Mouse (Mus musculus) thymus, postnatal 4 days (tissue): ENCODE data around the gene Grtp1.

Experiments used
- DNase-seq: peaks from one replicate; pipeline ENCODE4 v3.0.0; 2021

The Grtp1 gene

DNA sequence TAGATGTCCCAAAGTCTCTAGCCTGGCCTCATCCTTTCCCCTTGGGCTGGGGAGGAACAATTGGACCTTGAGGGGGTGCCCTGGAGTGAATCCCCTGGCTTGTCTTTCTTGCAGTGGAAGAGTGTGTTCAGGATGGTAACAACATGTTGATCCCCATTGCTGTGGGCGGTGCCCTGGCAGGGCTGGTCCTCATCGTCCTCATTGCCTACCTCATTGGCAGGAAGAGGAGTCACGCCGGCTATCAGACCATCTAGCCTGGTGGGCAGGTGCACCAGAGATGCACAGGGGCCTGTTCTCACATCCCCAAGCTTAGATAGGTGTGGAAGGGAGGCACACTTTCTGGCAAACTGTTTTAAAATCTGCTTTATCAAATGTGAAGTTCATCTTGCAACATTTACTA, 26.1 kb downstream of the Grtp1 start:
- DNase-seq, result no peak

DNA sequence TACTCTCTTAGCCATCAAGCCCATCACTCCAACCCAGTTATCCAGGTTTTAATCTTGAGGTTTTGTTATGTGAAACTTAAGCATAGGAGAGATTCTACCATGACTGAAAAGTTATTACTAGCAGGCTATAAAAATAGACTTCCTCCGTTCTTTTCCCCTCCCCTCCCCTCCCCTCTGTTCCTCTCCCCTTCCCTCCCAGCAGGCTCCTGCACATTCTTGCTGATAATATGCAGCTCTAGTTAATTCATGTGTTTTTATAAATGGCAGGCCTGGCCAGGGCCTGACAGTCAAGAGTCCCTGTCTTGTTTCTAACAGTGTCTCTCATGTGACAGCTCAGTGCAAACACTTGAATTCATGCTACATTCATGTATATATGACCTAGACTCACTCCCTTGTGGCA, 29.9 kb downstream of the Grtp1 start:
- DNase-seq, result no peak

DNA sequence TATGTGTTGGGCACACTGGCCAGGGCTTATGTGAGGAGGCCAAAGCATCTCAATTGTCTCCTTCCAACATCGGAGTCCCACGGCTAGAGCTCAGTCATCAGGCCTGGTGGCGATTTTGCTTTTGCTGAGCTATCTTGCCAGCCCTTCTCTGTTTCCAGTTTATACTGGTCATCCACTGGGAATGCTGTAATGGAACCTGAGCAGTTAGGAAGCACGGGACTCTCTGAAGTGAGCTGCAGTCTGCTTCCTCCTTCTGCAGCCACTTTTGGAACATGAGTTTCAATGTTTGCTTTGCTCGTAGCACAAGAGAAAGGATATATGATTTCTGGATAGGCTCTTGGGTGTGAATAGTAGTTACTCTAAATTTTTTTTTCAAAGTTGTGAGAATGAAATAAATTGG, 36.1 kb downstream of the Grtp1 start:
- no peak for DNase-seq

DNA sequence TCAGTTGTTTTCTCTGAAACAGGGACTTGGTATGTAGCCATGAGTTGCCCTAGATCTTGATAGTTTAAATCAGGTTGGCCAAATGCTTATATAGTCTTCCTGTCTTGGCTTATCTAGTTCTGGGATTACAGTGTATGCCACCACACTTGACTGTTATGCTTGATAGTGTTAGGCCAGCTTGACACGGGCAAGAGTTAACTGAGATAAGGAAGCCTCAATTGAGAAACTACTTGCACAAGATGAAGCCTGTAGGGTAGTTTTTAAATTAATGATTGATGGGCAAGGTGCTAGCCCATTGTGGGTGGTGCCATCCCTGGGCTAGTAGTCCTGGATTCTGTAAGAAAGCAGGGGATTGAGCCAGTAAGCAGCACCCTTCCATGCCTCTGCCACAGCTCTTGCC, 36.9 kb downstream of the Grtp1 start:
- no peak for DNase-seq

DNA sequence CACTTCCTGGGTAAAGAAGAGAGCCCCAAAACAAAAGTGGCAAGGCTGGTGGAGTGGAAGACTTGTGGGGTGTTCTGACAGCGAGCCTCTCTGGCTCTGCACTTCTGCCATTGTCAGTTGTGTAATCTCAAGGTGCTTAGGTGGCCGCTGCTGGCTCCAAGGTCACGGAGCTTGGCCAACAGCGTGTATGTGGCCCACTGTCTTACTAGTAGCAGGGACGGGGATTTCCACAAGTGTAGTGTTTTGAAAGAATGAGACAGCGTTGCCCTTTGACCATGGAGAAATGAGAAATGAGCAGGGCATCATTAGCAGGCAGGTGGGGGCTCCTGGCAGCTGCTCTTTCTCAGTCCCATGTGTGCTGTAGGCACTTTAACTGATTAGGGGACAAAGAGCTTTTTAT, 38.3 kb downstream of the Grtp1 start:
- no peak for DNase-seq

DNA sequence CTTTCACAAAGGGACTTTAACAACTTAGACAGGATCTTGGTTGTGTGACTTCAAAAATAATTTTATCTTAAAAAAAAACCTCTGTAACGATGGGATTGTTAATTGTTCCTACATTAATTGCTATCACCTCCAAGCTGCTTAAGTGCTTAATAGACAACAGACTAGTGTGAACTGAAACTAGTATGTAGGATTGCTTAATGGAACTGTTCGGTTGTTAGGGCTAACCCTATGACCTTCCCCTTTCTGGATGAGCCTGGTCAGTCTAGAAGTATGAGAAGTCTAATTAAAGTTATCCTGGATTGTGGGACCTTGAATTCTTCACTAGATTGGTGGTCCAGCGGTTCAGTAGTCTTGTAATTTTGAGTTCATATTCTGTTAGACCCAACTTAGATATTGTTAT, 39.7 kb downstream of the Grtp1 start:
- no peak for DNase-seq

DNA sequence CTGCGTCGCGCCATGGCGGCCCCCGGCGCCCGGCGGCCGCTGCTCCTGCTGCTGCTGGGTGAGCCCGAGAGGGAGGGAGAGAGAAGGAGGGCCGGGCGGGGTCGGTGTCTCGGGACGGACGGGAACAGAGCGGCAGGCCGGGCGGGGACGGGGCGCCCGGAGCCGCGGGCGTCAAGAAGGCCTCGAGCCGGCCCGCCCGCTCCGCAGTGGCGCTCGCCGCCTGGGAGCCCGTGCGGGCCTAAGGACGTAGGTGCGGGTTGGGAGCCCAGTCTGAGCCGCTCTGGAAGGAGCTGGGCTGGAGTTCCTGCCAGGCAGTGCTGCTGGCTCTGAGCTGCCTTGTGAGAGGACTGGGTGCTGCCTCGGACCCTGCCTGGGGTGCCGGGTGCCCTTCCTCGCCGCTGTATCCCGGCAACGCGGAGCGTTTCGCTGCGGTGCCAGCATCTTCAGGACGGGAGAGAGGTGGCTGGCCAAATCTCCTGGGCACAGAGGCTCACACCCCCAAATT, 41.0 kb downstream of the Grtp1 start:
- DNase-seq, result no peak

DNA sequence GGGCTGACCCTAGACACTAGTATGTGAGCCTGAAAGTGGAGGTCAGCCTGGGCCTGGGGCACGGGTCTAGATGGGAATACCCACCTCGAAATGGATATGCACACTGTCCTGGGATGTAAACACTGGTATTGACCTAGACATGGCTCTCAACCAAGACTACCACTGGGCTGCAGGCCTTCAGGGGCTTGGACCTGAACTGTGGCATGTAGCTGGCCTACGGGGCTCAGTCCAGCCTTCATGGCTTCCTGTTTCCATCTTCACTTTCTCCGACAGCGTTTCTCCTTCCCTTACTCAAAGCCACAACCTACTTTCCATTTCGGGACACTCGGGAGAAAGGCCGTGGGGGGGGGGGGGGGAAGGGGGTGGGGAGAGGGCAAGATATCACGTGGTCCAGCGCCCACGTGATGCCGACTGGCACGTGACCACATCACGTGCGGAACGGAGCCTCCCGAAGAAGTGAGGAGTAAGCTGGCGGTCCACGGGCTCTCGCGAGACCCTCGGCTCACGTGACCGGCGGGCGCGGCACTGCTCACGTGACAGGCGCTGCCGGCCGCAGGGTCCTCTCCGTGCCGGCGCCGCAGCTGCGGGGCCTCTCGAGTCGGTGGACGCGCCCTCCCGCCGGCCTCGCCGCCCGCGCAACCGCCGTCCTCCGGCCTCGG, 41.6 kb downstream of the Grtp1 start, which contains the start of gene Lamp1:
Gene Lamp1 (plus strand): TSS at position 444 of the 659 bp plus-strand sequence.
- peak; percentile 98 for DNase-seq

DNA sequence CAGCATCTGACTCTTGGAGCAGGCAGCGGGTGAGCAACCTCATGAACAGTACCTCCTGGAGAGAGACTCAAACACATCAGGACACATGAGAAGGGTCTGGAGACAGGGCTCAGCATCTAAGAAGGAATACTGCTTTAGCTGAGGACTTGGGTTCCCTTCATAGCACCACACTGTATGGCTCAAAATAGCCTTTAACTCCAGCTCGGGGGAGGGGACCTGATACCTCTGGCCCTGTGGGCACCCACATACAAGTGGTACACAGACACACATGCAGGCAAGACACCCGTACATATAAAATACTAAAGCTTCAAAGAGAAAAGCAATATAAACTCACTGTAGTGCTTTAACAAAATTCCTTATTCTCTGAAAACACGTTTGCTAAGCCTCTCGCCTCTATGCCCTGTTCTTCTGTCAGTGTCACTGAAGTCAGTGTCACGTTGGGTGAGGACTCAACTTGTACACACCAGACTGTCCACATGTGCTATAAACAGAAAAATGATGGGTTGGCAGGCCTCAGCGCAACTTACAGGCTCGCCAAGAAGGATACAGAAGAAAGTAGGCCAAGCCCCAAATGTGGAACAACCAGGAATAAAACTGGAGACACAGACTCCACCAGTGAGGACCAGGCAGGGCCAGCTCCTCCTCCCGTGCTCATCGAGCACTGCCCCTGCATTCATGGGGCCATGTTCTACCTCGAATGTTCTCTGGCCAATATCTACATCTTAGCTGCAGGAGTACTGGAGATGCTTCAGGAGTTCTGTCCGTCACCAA, 43.9 kb downstream of the Grtp1 start:
- DNase-seq, result no peak

DNA sequence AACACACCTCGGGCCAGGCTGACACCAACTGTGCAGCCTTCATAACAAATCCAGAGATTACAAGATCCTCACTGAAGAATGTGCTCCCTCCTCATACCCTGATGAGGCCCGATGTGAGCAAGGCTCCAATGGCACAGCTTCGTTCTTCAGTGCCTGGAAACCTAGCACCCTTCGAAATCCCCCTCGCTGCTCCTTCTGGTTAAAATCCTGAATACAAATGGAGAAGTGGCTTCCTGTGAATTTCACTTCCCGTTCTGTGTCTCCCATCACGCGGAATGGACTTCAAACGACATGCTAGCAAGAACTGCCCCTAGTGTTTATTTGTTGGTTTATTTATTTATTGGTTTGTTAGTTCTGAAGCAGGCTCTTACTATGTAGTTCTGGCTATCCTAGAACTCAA, 45.1 kb downstream of the Grtp1 start:
- no peak for DNase-seq

DNA sequence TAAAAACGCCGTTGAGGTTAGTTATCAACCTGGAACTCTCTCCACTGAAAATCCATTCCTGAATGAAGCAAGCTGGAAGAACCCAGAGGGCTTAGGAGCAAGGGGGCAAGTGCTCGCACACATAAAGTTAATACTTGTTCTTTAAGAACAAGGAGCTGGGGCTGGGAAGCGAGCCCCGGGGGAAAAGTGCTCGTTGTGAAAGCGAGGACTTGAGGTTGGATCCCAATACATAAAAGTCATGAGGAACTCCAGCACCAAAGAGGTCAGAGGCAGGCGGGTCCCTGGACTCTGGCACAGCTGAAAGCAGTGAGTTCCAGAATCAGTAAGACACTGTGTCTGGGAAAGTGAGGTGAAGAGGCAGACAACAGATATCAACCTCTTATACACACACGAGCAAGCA, 46.3 kb downstream of the Grtp1 start:
- DNase-seq, result no peak

DNA sequence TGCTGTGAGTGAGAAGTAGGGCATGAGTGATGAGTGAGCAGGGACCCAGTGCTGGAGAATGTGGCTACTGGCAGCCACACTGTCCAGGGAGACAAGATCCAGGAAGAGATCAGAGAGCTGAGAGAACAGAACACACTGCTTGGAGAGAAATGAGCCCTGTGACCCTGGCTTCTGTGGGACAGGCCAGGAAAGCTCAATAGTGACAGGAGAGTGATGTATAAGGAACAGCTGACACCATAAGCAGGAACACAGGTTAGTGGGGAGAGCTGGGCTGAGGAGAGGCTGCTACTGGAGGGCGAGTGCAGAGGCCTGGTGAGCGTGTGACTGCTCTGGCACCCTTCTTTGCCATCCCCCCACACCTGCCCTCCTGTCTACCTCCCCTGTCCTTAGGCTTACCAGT, 49.5 kb downstream of the Grtp1 start:
- DNase-seq, result no peak

DNA sequence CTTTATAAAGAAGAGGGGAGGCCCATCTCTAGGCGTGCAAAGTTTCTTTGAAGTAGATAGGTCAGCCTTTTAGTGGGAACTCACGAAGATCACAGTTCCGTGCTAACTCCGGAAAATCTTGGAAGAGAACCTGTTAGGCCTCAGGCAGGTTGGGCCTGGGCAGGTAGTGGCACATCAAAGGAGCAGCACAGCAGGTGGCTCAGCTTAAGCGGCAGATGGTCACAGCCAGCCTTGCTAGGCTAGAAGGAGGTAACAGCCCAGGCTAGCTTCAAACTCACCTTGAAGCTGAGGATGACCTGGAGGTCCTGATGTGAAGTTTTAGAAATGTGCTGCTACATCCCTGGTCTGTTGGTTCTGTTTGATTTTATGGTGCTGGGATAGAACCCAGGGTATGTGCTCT, 50.6 kb downstream of the Grtp1 start:
- DNase-seq, result no peak

DNA sequence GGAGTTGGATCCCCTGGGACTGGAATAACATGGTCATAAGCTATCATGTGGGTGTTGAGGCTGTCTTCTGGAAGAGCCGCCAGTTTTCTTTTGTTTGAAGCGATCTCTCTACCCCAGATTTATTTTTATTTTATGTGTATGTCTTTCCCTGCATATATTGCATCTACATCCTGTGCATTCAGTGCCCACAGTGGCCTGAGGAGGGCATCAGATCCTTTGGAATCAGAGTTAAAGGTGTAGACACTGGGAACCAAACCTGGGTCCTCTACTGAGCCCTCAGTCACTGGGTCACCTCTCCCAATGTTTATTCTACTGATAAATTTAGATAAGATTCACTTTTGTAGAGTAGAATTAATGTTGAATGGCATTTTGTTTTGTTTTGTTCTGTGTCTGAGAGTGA, 51.1 kb downstream of the Grtp1 start:
- no peak for DNase-seq

DNA sequence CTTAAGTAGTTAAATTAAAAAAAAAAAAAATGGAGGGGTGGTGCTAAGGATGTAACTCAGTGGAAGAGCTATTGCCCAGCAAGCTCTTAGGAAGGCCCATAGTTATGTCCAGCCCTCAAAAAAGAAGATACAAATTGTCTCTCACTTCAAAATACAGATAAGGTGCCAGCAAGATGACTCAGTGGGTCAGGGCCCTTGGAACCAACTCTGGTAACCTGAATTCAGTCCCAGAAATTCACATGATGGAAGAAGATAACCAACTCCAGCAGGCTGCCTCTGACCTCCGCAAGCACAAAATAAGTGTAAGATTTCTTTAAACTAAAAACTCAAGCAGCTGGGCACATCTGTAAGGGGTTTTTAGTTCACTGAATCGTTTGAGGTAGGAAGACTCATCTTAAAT, 51.9 kb downstream of the Grtp1 start:
- no peak for DNase-seq

DNA sequence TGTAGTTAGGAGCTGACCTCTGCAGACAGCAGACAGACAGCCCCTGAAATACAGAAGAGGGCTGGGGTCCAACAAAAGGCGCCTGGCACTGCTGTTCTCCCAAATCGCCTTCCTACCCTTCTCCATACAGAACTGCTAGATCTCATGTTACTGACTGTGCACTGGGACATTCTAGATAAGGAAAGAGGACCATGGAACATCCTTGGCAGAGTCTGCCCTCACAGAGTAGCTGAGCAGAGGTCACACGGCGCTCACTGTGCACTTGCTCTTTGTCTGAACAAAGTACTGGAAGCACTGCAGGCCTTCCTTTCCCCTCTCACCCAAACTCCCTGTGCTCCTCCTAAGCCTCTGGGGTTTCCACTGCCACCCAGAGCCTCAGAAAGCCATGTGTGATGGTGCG, 58.7 kb downstream of the Grtp1 start:
- no peak for DNase-seq

DNA sequence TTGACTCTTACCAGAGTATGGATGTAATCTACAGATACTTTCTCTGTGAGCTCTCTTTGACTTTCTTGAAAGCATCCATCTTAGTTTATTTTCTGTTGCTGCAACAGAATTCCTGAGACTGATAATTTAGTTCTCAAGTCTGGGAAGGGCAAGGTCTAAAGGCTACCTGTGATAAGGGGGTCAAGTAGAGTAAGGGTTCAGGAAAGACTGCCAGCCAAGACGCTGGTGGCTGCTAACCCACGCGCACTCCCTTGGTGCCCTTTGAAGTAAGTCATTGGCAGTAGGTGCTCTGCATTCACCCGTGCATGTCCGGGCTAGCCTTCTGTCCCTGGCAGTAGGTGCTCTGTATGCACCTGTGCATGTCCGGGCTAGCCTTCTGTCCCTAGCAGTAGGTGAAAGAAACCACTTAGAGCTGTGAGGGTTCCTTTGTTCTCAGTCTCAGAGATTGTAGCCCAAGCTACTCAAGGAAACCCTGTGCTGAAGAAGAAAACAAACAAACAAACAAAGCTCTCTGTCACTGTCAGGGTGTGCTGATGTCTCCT, 60.7 kb downstream of the Grtp1 start:
- DNase-seq, result no peak

DNA sequence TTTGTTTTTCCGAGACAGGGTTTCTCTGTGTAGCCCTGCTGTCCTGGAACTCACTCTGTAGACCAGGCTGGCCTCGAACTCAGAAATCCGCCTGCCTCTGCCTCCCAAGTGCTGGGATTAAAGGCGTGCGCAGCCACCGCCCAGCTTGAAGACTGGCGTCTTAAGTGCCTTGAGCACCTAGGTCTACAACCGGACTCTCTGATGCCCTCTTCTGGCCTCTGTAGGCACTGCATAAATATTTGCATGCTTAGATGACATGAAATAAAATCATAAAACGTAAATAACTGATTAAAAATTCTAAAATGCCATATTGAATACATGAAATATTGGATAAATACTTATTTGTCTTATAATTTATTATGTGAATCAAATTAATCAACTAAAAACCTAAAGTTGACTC, 68.2 kb downstream of the Grtp1 start:
- peak; percentile 79 for DNase-seq

DNA sequence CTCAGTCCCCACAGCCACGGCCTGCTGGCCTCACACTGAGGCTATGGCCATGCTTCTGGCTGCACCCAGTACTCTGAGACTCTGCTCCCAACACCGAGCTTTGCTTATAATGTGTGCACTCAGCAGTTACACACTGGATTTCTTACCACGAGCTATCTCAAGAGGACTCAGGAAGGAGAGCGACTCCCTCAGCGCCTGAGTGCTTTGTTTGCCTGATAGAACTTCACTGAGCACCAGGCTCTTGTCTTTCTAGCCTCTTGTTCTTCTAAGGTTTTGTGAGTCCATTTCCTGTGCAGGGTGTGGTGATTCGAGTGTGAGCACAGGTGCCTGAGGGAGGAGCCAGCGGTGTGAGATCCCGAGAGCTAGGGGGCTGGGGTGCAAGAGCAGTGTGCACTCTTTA, 75.5 kb downstream of the Grtp1 start:
- DNase-seq, result no peak

DNA sequence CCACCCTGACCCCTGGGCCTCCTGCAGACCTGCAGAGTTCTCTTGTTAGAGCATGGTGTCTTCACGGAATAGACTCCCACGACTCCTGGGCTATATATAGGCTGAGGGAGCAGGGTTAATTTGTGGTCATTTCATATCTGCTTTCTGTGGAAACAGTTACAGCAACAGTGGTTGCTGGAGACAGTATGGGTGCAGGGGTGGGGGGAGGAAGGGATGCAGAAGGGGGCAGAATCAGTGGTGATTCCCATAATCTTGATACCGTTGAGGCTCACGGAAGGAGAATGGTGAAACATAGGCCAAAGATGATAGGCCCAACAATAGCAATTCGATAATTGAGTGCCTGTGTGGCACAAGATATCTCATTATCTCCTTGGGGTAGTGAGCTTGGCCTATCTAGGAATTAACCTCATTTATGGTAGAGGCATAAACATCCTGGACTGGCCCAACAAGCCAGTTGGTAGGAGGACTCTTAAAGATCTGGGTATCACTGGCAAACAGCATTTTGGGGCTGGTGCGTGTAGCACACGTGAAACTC, 77.5 kb downstream of the Grtp1 start:
- no peak for DNase-seq
